Mouse (Mus musculus) heart, embryonic 14.5 days (tissue): Measurements from ENCODE around the gene Btbd10. TPM values are rescaled to one million over a fixed set of nuclear protein-coding genes. Genes with fewer than 3 reads are reported as not detected.

Source experiments
- ATAC-seq: fragments of 200-750 bp; cut with Nextera tagmentation; 2 replicates; pipeline ENCODE4 v1.8.0; 2017; ENCODE audit warnings: low read depth, moderate TSS enrichment; ENCODE audit not compliant: insufficient number of reproducible peaks, insufficient read depth, low FRiP score
- H3K27ac ChIP-seq, 2 experiments: fragments of 200-500 bp in 1 of 2; fragments of 300-500 bp in 1 of 2; sonication (generic) in 1 of 2; replicated peaks in 1 of 2; 2 replicates each; pipeline ENCODE4 v1.5.1; 2012 to 2014; ENCODE audit warnings: low read depth in 2 of 2, low read length in 2 of 2, control low read depth in 1 of 2, mild to moderate bottlenecking in 1 of 2, mixed read lengths in 1 of 2; ENCODE audit not compliant: control insufficient read depth in 1 of 2, insufficient read depth in 1 of 2
- H3K27me3 ChIP-seq: fragments of 300-500 bp; sonication (generic); 2 replicates; pipeline ENCODE4 v1.6.1; 2014; ENCODE audit warnings: mild to moderate bottlenecking, low read length, control low read depth; ENCODE audit not compliant: control insufficient read depth, insufficient read depth
- H3K36me3 ChIP-seq: fragments of 300-500 bp; sonication (generic); 2 replicates; pipeline ENCODE4 v1.6.1; 2014; ENCODE audit warnings: mild to moderate bottlenecking, control low read depth, low read length, mixed read lengths; ENCODE audit not compliant: control insufficient read depth, insufficient read depth
- H3K4me1 ChIP-seq, 2 experiments: fragments of 200-500 bp in 1 of 2; fragments of 300-500 bp in 1 of 2; sonication (generic) in 1 of 2; 2 replicates each; pipeline ENCODE4 v1.6.1; 2012 to 2014; ENCODE audit warnings: low read length in 2 of 2, control low read depth in 1 of 2, mixed read lengths in 1 of 2; ENCODE audit not compliant: control insufficient read depth in 2 of 2, insufficient read depth in 2 of 2
- H3K4me2 ChIP-seq: fragments of 300-500 bp; sonication (generic); 2 replicates; pipeline ENCODE4 v1.6.1; 2014; ENCODE audit warnings: mild to moderate bottlenecking, low read length
- H3K4me3 ChIP-seq, 2 experiments: fragments of 200-500 bp in 1 of 2; fragments of 300-500 bp in 1 of 2; sonication (generic) in 1 of 2; 2 replicates each; pipeline ENCODE4 v1.5.1; 2012 to 2014; ENCODE audit warnings: low read length in 2 of 2, mild to moderate bottlenecking in 2 of 2, control low read depth in 1 of 2, low read depth in 1 of 2, moderate library complexity in 1 of 2; ENCODE audit not compliant: control insufficient read depth in 1 of 2, insufficient read depth in 1 of 2
- H3K9ac ChIP-seq: fragments of 300-500 bp; sonication (generic); 2 replicates; pipeline ENCODE4 v1.6.1; 2014; ENCODE audit warnings: mild to moderate bottlenecking, low read length
- H3K9me3 ChIP-seq: fragments of 300-500 bp; sonication (generic); 2 replicates; pipeline ENCODE4 v1.6.1; 2016; ENCODE audit warnings: low read length, control low read depth; ENCODE audit not compliant: control insufficient read depth
- WGBS: fragments of 180-500 bp; shearing (Covaris S2); extraction: QIAGEN DNeasy Blood & Tissue Kit; methylation state at CpG from one replicate; pipeline ENCODE4 v1.1.7; 2014; 5-methylcytosine and 5-hydroxymethylcytosine counted together
- polyA plus RNA-seq: library from polyadenylated mRNA; unstranded; fragments of >200 nt; fragmentation: Nextera tagmentation; extraction: Ambion mirVana; gene quantifications from 2 replicates; pipeline ENCODE4 v1.2.1, GENCODE M21; 2014

Gene Btbd10
- polyA plus RNA-seq, 1 experiment from 2014 or later: 24.6 TPM

DNA sequence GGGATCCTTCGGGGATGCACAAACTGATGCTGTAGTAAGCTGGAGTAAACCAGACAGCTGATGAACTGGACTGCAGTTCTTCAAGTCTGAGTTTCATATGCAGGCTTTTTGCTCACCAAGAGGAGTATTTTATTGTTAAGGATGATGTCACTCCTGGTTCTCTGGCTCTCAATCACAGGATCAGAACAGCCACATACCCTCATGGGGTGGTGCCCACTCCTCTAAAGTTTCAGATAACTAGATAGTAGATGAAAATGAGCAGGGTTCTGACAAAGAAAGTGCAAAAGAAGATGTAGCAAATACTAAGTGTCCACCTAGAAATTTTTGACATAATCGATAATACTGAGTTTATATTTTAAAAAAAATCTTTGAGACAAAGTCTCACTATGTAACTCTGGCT, 19.3 kb upstream of the Btbd10 start, which contains the start of gene Pth:
Pth (minus strand) TSS at position 101 of the 400 bp plus-strand sequence.
- no peak for ATAC-seq
- Histone ChIP-seq H3K9me3 (no peaks in the 10 kb centered on the region), H3K36me3 (no peaks in the 10 kb centered on the region), H3K9ac (no peak within 1 kb of the TSS), H3K4me2 (no peak within 1 kb of the TSS), H3K27me3 (no peaks in the 10 kb centered on the region), H3K4me1 (no peaks in the 10 kb centered on the region), H3K4me3 (no peak within 1 kb of the TSS), H3K27ac (no peak within 1 kb of the TSS)
- WGBS: 76% methylated on average over 2 of the region's 2 CpGs

DNA sequence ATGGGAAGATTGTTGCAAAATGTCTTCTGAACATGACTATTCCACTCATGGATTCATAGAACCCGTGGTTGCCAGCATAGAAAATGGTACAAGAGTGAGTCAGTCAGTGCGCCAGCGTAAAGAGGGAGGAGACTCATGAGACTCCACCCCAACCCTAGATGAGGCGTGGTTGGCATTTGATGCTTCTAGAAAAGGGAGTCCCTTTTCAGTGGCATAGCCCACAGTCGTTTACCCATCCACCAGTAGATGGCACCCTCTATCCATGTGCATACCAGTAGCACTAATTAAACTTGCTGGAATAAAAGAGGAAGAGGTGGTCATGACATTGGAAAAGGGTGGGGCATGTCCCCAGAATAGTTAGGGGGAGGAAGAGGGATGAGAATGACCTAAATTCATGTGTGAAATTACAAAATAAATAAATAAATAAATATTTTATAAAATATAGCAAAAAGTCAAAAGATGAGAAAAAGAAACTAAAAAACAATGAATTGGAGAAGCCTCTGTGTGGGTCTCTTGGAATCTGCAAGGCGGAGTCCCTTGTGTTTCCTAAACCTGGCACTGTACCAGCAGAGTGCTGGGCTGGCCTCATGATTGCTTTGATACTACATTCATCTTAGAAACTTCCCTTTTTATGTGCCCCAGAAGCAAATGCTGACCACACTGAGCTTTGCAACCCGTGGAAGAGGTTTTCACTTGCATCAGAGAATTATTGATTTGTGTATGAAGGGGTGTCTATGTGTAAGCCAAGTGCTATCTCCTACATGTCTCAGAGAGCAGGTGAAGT, 8.9 kb upstream of the Btbd10 start:
- ATAC-seq: peak; percentile 64
- Histone ChIP-seq H3K4me3 (no peak overlapping the region), H3K27me3 (no peaks in the 10 kb centered on the region), H3K36me3 (no peaks in the 10 kb centered on the region), H3K9me3 (no peaks in the 10 kb centered on the region), H3K27ac (no peak overlapping the region), H3K4me2 (no peak overlapping the region), H3K4me1 (no peaks in the 10 kb centered on the region), H3K9ac (no peak overlapping the region)
- 28% methylated on average over 7 of the region's 7 CpGs for WGBS

DNA sequence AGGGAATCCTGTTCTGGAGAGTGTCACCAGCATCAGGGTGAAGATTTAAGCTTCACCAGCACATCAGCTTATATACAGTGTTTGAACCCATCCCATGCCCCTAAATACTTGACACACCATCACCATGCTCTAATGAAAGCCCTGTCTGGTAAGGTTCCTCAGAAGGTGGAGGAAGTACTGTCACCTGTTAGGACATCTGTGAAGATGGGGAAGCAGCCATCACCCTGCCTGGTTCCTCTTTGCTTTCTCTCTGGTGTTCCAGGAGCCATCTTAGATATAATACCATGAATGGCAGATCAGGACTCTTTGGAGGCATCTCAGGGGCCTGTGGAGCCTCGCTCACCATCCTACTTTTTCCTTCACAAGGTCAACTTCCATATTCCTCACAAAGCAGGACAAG, 3.5 kb upstream of the Btbd10 start:
- no peak overlapping the region for H3K9ac ChIP-seq

DNA sequence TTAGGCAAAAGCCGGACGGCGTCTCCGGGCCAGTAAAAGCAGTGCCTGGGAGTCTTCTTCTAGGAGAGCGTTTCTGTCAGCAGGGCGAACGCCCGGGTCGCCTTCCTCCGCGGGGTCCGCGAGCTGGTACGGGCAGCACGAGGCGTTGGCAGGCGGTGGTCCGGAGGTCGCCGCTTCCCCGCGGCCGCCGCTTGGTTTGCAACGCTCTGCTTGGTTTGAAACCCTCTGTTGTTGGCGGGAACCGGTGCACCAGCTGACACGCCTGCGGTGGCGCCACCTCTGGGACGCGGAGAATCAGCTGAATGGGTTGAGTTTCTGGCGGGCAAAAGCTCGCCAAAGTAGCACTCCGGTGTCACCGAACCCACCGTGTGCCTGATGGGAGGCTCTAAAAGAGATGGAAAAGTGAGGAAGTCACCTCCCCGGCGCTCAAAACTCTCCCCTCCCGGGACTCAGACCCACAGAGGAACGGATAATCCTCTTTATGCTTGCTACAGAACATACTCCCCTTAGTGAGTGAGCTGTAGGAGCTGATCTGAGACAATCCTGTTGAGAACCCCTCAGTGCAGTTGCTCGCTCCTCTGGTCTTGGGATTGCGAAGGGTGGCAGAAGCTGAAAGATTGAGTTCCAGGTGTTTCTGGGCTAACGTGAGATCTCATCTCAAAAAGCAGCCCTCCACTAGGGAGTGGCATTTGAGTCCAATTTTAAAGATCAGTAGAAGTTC, 588 bp upstream of the Btbd10 start:
- ATAC-seq: peak; percentile 62
- Histone ChIP-seq H3K27ac (peak overlapping the region; percentile 67 to 89), H3K4me3 (peak overlapping the region; percentile 77 to 79), H3K4me1 (peaks cover 2 to 8% of the 10 kb centered on the region in 2 experiments; a peak in 1 of 4 replicates), H3K27me3 (no peaks in the 10 kb centered on the region), H3K4me2 (peak overlapping the region; percentile 88), H3K36me3 (0 out of 2 replicates have a peak, but pooled peaks cover 6% of the 10 kb centered on the region), H3K9me3 (no peaks in the 10 kb centered on the region), H3K9ac (peak overlapping the region; percentile 82)
- WGBS: under 1% methylated on average over 44 of the region's 44 CpGs

More for the DNA sequence above, 3.5 kb upstream of the Btbd10 start:
- Histone ChIP-seq H3K9me3 (no peaks in the 10 kb centered on the region), H3K36me3 (no peaks in the 10 kb centered on the region), H3K27ac (no peak overlapping the region), H3K4me1 (peaks cover 2 to 8% of the 10 kb centered on the region in 2 experiments; a peak in 1 of 4 replicates), H3K27me3 (no peaks in the 10 kb centered on the region), H3K4me2 (no peak overlapping the region), H3K4me3 (no peak overlapping the region)
- no peak for ATAC-seq
- 77% methylated on average over 1 of the region's 1 CpGs for WGBS

DNA sequence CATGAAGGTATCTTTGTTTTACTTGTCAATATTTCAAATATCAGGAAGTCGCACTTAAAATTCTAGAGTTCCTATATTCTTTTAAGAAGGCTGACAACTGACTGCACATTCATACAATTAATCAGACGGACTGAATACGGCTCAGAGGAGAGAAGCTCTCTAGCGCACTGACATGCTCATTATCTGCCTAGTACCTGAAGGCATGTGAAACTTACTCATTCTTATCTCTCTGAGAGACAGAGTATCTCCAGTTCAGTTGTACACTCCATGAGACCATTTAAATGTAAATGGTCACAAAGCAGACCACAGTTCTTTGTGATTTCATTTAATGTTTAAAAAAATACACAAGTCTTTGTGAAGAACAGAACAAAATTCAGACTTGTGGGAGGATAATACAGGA, 1.8 kb downstream of the Btbd10 start:
- H3K9ac ChIP-seq: no peak overlapping the region
- no peak for ATAC-seq

DNA sequence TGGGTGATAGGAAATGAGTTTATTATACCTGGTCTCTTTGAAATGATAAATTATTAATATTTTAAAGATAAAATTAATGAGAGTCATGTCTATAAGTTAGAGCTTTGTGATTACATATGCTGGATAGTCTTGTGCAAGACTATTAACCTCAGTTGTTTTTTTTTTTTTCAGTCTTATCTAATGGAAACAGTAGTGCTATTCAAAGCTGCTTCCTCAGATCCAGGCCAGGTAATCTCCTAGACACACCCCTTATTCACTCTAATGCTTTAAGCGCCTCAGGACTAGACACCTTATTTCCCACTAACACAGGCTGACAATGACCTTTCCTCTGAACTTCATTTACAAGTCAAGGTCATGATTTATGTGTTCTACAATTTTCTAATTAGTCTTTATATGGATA, 20.1 kb downstream of the Btbd10 start:
- ATAC-seq: no peak
- Histone ChIP-seq H3K4me3 (no peak overlapping the region), H3K4me2 (no peak overlapping the region), H3K4me1 (peaks cover 0 to 6% of the 10 kb centered on the region in 2 experiments; a peak in 1 of 4 replicates), H3K9ac (no peak overlapping the region), H3K9me3 (no peaks in the 10 kb centered on the region), H3K27ac (no peak overlapping the region), H3K27me3 (no peaks in the 10 kb centered on the region), H3K36me3 (no peaks in the 10 kb centered on the region)
- 70% methylated on average over 1 of the region's 1 CpGs for WGBS

More for the DNA sequence above, 1.8 kb downstream of the Btbd10 start:
- Histone ChIP-seq H3K4me1 (peaks cover 2 to 8% of the 10 kb centered on the region in 2 experiments; a peak in 1 of 4 replicates), H3K9me3 (no peaks in the 10 kb centered on the region), H3K4me3 (no peak overlapping the region), H3K36me3 (peaks cover 6% of the 10 kb centered on the region; the same call in 1 of the 2 replicates), H3K4me2 (no peak overlapping the region), H3K27me3 (no peaks in the 10 kb centered on the region), H3K27ac (no peak overlapping the region)
- WGBS: 56% methylated on average over 4 of the region's 4 CpGs

DNA sequence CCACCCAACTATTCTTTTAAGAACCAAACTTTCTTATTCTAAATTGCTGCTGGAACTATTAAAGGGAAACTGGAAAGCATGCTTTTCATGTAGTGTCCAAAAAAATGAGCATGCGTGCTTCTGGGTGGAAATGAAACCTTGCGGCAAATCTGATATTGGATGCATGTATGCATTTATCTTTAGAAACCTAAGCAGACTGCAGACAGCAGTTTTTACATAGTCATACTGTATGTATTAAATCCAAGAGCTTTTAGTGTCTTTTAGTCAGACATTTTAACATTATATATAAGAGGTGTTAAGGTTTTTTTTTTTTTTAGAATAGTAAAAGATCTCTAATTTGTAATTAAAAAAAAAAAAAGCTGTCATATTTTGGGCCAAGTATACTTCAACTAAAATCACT, 21.5 kb downstream of the Btbd10 start:
- ATAC-seq: no peak
- Histone ChIP-seq H3K27ac (no peak overlapping the region), H3K4me3 (no peak overlapping the region), H3K4me2 (0 out of 2 replicates have a peak overlapping the region, but pooled peaks have one; percentile 17), H3K4me1 (peaks cover 0 to 6% of the 10 kb centered on the region in 2 experiments; a peak in 1 of 4 replicates), H3K36me3 (no peaks in the 10 kb centered on the region), H3K9ac (no peak overlapping the region), H3K9me3 (no peaks in the 10 kb centered on the region), H3K27me3 (no peaks in the 10 kb centered on the region)
- 92% methylated on average over 2 of the region's 2 CpGs for WGBS
